Mouse (Mus musculus) spleen, adult 2 months (tissue): ENCODE results near the gene Cacnb2. TPM values are rescaled to one million over a fixed set of nuclear protein-coding genes. Genes with fewer than 3 reads are reported as not detected.
A peak's percentile ranks its signal among the peaks of the same experiment; 100 is the strongest.

Experiments
- DNase-seq, 2 experiments: peaks; one replicate each; pipeline versions ENCODE4 v3.0.0 to v3.0.0-alpha.2; 2012 to 2021; ENCODE audit warnings: low spot score in 2 of 2, low read depth in 1 of 2
- H3K27ac ChIP-seq: fragments of 200-500 bp; 2 replicates; pipeline ENCODE4 v1.5.1; 2012; ENCODE audit warnings: low read length, inconsistent platforms; ENCODE audit not compliant: insufficient read depth
- H3K27me3 ChIP-seq: fragments of 200-500 bp; 2 replicates; pipeline ENCODE4 v1.6.1; 2012; ENCODE audit warnings: mild to moderate bottlenecking, moderate library complexity, low read length, inconsistent platforms; ENCODE audit not compliant: control insufficient read depth, insufficient read depth
- H3K36me3 ChIP-seq: fragments of 200-500 bp; 2 replicates; pipeline ENCODE4 v1.6.1; 2012; ENCODE audit warnings: mild to moderate bottlenecking, low read length, inconsistent platforms; ENCODE audit not compliant: control insufficient read depth, insufficient read depth
- H3K4me1 ChIP-seq: fragments of 200-500 bp; 2 replicates; pipeline ENCODE4 v1.6.1; 2011; ENCODE audit warnings: inconsistent platforms; ENCODE audit not compliant: control insufficient read depth, insufficient read depth, insufficient read length
- H3K4me3 ChIP-seq: fragments of 200-500 bp; 2 replicates; pipeline ENCODE4 v1.5.1; 2011; ENCODE audit warnings: mild to moderate bottlenecking, inconsistent platforms; ENCODE audit not compliant: insufficient read depth, insufficient read length; ENCODE audit errors: extremely low read depth
- CTCF ChIP-seq: fragments of 200-500 bp; IDR thresholded peaks from 2 replicates; pipeline ENCODE4 v1.5.1; 2011; ENCODE audit warnings: mild to moderate bottlenecking, inconsistent platforms; ENCODE audit not compliant: insufficient read depth, insufficient read length, insufficient replicate concordance; ENCODE audit errors: extremely low read depth
- POLR2A ChIP-seq: fragments of 200-500 bp; IDR thresholded peaks from 2 replicates; pipeline ENCODE4 v1.6.1; 2011; ENCODE audit warnings: low read depth, low read length, inconsistent platforms
- WGBS: fragments of 180-500 bp; shearing (Covaris S2); methylation state at CpG from one replicate; pipeline ENCODE4 v1.1.7; 2018; 5-methylcytosine and 5-hydroxymethylcytosine counted together
- polyA plus RNA-seq: library from polyadenylated mRNA; depleted of rRNA; stranded (reverse); fragments of >200 nt; gene quantifications from 2 replicates; pipeline ENCODE4 v1.2.3, GENCODE M21; 2012

Cacnb2 gene
- polyA plus RNA-seq, 1 experiment, result 0.37 TPM

GRCm38 (mm10) chr2:14623820-14624219 lies 20.9 kb downstream of the Cacnb2 start:
- DNase-seq, result no peak

GRCm38 (mm10) chr2:14629814-14630492 lies 27.1 kb downstream of the Cacnb2 start:
- Histone ChIP-seq H3K36me3 (no peaks in the 10 kb centered on the region), H3K4me1 (0 out of 2 replicates have a peak, but pooled peaks cover 4% of the 10 kb centered on the region), H3K27me3 (no peaks in the 10 kb centered on the region), H3K27ac (no peak overlapping the region), H3K4me3 (no peak overlapping the region)
- WGBS, result 62% methylated on average over 9 of the region's 9 CpGs
- no peak for DNase-seq
- TF ChIP-seq POLR2A (no peak), CTCF (no peak)

More at GRCm38 (mm10) chr2:14623820-14624219, 20.9 kb downstream of the Cacnb2 start:
- no peak for TF ChIP-seq POLR2A
- TF ChIP-seq CTCF, result no peak
- H3K27ac ChIP-seq, result no peak overlapping the region
- H3K4me3 ChIP-seq, result no peak overlapping the region
- no peaks in the 10 kb centered on the region; the same call in 1 of the 2 replicates for H3K4me1 ChIP-seq
- no peaks in the 10 kb centered on the region for H3K36me3 ChIP-seq
- H3K27me3 ChIP-seq, result no peaks in the 10 kb centered on the region
- 88% methylated on average over 5 of the region's 5 CpGs for WGBS

- WGBS, result 7% methylated on average over 1 of the region's 1 CpGs
Measured at GRCm38 (mm10) chr2:14631590-14631989, 28.7 kb downstream of the Cacnb2 start.

GRCm38 (mm10) chr2:14633202-14633601 lies 30.3 kb downstream of the Cacnb2 start:
- Histone ChIP-seq H3K4me1 (0 out of 2 replicates have a peak, but pooled peaks cover 4% of the 10 kb centered on the region), H3K27me3 (no peaks in the 10 kb centered on the region)

More at GRCm38 (mm10) chr2:14631590-14631989, 28.7 kb downstream of the Cacnb2 start:
- Histone ChIP-seq H3K27me3 (no peaks in the 10 kb centered on the region), H3K36me3 (no peaks in the 10 kb centered on the region), H3K4me1 (0 out of 2 replicates have a peak, but pooled peaks cover 4% of the 10 kb centered on the region), H3K27ac (no peak overlapping the region), H3K4me3 (no peak overlapping the region)
- TF ChIP-seq CTCF, result no peak
- no peak for TF ChIP-seq POLR2A
- peak; percentile 74 to 78 for DNase-seq

GRCm38 (mm10) chr2:14639266-14639665 lies 36.4 kb downstream of the Cacnb2 start:
- TF ChIP-seq CTCF (no peak), POLR2A (no peak)
- Histone ChIP-seq H3K27me3 (no peaks in the 10 kb centered on the region), H3K36me3 (no peaks in the 10 kb centered on the region), H3K27ac (no peak overlapping the region), H3K4me3 (no peak overlapping the region), H3K4me1 (no peaks in the 10 kb centered on the region)
- WGBS, result 89% methylated on average over 4 of the region's 4 CpGs
- DNase-seq, result no peak

More at GRCm38 (mm10) chr2:14633202-14633601, 30.3 kb downstream of the Cacnb2 start:
- H3K36me3 ChIP-seq, result no peaks in the 10 kb centered on the region
- 83% methylated on average over 2 of the region's 2 CpGs for WGBS
- no peak for DNase-seq
- no peak overlapping the region for H3K27ac ChIP-seq
- no peak overlapping the region for H3K4me3 ChIP-seq
- TF ChIP-seq POLR2A (no peak), CTCF (no peak)

GRCm38 (mm10) chr2:14639877-14640276 lies 37.0 kb downstream of the Cacnb2 start:
- H3K4me3 ChIP-seq, result no peak overlapping the region
- whole genome bisulfite sequencing, result 91% methylated on average over 6 of the region's 6 CpGs
- no peak for DNase-seq
- no peaks in the 10 kb centered on the region for H3K4me1 ChIP-seq
- H3K36me3 ChIP-seq, result no peaks in the 10 kb centered on the region
- no peak for TF ChIP-seq CTCF
- no peak for TF ChIP-seq POLR2A
- H3K27ac ChIP-seq, result no peak overlapping the region
- H3K27me3 ChIP-seq, result no peaks in the 10 kb centered on the region

- no peaks in the 10 kb centered on the region for H3K4me1 ChIP-seq
- H3K27me3 ChIP-seq, result no peaks in the 10 kb centered on the region
- no peak for DNase-seq
- no peak overlapping the region for H3K27ac ChIP-seq
- no peaks in the 10 kb centered on the region for H3K36me3 ChIP-seq
- TF ChIP-seq CTCF (no peak), POLR2A (no peak)
- 61% methylated on average over 2 of the region's 2 CpGs for WGBS
- no peak overlapping the region for H3K4me3 ChIP-seq
Measured at GRCm38 (mm10) chr2:14641040-14641439, 38.2 kb downstream of the Cacnb2 start.
